Mouse (Mus musculus): ENCODE results near the gene Ifnar1. TPM values are rescaled to one million over a fixed set of nuclear protein-coding genes. Genes with fewer than 3 reads are reported as not detected.
"Not testable (repeated sequence)": the region's sequence is repeated elsewhere in the genome, so short reads cannot be mapped to it uniquely, and the experiment has no call there.

Gene Ifnar1
- total RNA-seq, 2 experiments from 2014 or later, result 61.8 to 63.4 TPM

- no peak for DNase-seq (ENCODE audit: low spot score in 2 of 2)
Observed at GRCm38 (mm10) chr16:91498041-91498440, 13.0 kb downstream of the Ifnar1 start.

- no peak for DNase-seq (ENCODE audit: low spot score in 2 of 2)
Observed at GRCm38 (mm10) chr16:91504701-91505100, 19.7 kb downstream of the Ifnar1 start.

GRCm38 (mm10) chr16:91505116-91505601 is 20.1 kb downstream of the Ifnar1 start:
- peak in 1 of 2 experiments; percentile 31 for DNase-seq (ENCODE audit: low spot score in 2 of 2)

- no peak for DNase-seq (ENCODE audit: low spot score in 2 of 2)
Observed at GRCm38 (mm10) chr16:91506396-91506795, 21.4 kb downstream of the Ifnar1 start.

GRCm38 (mm10) chr16:91512161-91512787 is 27.2 kb downstream of the Ifnar1 start:
- peak; percentile 65 to 74 for DNase-seq (ENCODE audit: low spot score in 2 of 2)

GRCm38 (mm10) chr16:91513099-91513498 is 28.1 kb downstream of the Ifnar1 start:
- DNase-seq (ENCODE audit: low spot score in 2 of 2), result no peak

- DNase-seq (ENCODE audit: low spot score in 2 of 2), result no peak
Observed at GRCm38 (mm10) chr16:91517020-91517419, 32.0 kb downstream of the Ifnar1 start.

- no peak for DNase-seq (ENCODE audit: low spot score in 2 of 2)
Observed at GRCm38 (mm10) chr16:91522040-91522439, 37.0 kb downstream of the Ifnar1 start.

- no peak for DNase-seq (ENCODE audit: low spot score in 2 of 2)
Observed at GRCm38 (mm10) chr16:91522479-91523309, 37.7 kb downstream of the Ifnar1 start.

GRCm38 (mm10) chr16:91524206-91524605 is 39.2 kb downstream of the Ifnar1 start:
- no peak for DNase-seq (ENCODE audit: low spot score in 2 of 2)

- DNase-seq (ENCODE audit: low spot score in 2 of 2), result no peak
Observed at GRCm38 (mm10) chr16:91526274-91526673, 41.2 kb downstream of the Ifnar1 start.

- peak in 1 of 2 experiments; percentile 36 for DNase-seq (ENCODE audit: low spot score in 2 of 2)
Observed at GRCm38 (mm10) chr16:91527051-91527450, 42.0 kb downstream of the Ifnar1 start.

GRCm38 (mm10) chr16:91527500-91527899 is 42.5 kb downstream of the Ifnar1 start:
- DNase-seq (ENCODE audit: low spot score in 2 of 2), result no peak

GRCm38 (mm10) chr16:91528578-91528977 is 43.5 kb downstream of the Ifnar1 start:
- no peak for DNase-seq (ENCODE audit: low spot score in 2 of 2)

GRCm38 (mm10) chr16:91530830-91531229 is 45.8 kb downstream of the Ifnar1 start:
- not testable (repeated sequence) for DNase-seq (ENCODE audit: low spot score in 2 of 2)

GRCm38 (mm10) chr16:91531856-91532255 is 46.8 kb downstream of the Ifnar1 start:
- no peak for DNase-seq (ENCODE audit: low spot score in 2 of 2)

GRCm38 (mm10) chr16:91532429-91532828 is 47.4 kb downstream of the Ifnar1 start:
- DNase-seq (ENCODE audit: low spot score in 2 of 2), result no peak

GRCm38 (mm10) chr16:91533097-91534001 is 48.3 kb downstream of the Ifnar1 start:
- DNase-seq (ENCODE audit: low spot score in 2 of 2), result no peak

GRCm38 (mm10) chr16:91534477-91534876 is 49.4 kb downstream of the Ifnar1 start:
- DNase-seq (ENCODE audit: low spot score in 2 of 2), result peak; percentile 59 to 68

GRCm38 (mm10) chr16:91534888-91535287 is 49.9 kb downstream of the Ifnar1 start:
- DNase-seq (ENCODE audit: low spot score in 2 of 2), result no peak

GRCm38 (mm10) chr16:91536372-91536771 is 51.3 kb downstream of the Ifnar1 start:
- no peak for DNase-seq (ENCODE audit: low spot score in 2 of 2)

All from gastrocnemius, postnatal 4 days (tissue).